In the genomic region with DNA sequence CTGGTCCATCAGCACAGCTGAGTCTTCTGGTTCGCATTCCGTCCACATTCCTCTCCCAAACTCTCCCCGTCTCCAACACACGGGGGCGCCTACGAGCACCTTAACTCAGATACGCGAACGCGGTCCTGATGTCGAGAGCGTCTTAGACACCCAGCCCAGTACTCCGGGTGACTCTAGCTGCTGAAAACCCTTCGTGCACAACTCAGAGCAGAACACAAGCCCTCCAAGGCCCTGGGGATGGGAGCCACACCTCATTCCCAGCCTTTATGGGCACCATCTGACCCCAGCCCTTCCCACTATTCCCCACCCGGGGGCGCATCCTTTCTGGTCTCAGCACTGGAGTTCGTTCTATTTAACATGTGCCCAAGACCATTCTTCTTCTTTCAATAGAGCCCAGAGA, we compare ENCODE assay signal across 9 mouse cellular contexts. TPM values are rescaled to one million over a fixed set of nuclear protein-coding genes. Genes with fewer than 3 reads are reported as not detected.
DNase-seq lines count a peak whose midpoint lies in the region; ATAC-seq and TF ChIP-seq lines count a peak whose summit lies in the region.
"Had no signal": no experiment of that assay in that cellular context is flagged by ENCODE, and none has a peak within 500 bp of the region (broad histone marks: within the 10 kb centered on the region; RNA-seq: fewer than 3 reads in every experiment).

No protein-coding gene starts in this region.

- intact Hi-C loops in heart, postnatal 25 days (cut with DNase I), result loop anchor here (1.0 to 2.0 kb wide), 2 partner anchors 43 to 46 kb away; no protein-coding TSS in a partner anchor

- no peaks in the 10 kb centered on the region for H3K9me3 ChIP-seq in embryonic facial prominence, embryonic 11.5 days (replicated peaks; ENCODE audit: control insufficient read depth, low read length)
- no peaks in the 10 kb centered on the region for H3K9me3 ChIP-seq in heart, embryonic 10.5 days
- no peaks in the 10 kb centered on the region for H3K9me3 ChIP-seq in kidney, embryonic 15.5 days (replicated peaks)
- H3K9me3 ChIP-seq in limb, embryonic 15.5 days, result no peaks in the 10 kb centered on the region
- no peaks in the 10 kb centered on the region for H3K9me3 ChIP-seq in midbrain, postnatal 0 days (ENCODE audit: low read length)
- H3K9me3 ChIP-seq: G1E had no signal

- H3K4me3 ChIP-seq in embryonic facial prominence, embryonic 11.5 days (ENCODE audit: low read depth, low read length), result peak overlapping the region; percentile 21; the same call in 1 of the 2 replicates
- H3K4me3 ChIP-seq in heart, embryonic 10.5 days, result peak overlapping the region; percentile 49
- peak overlapping the region; percentile 40 for H3K4me3 ChIP-seq in kidney, embryonic 15.5 days (replicated peaks)
- peak overlapping the region; percentile 25 for H3K4me3 ChIP-seq in limb, embryonic 15.5 days
- H3K4me3 ChIP-seq in midbrain, postnatal 0 days (ENCODE audit: low read depth, low read length), result peak overlapping the region; percentile 16; the same call in 1 of the 2 replicates
- peak overlapping the region; percentile 15; the same call in 1 of the 2 replicates for H3K4me3 ChIP-seq in spleen, adult 2 months (ENCODE audit: extremely low read depth, insufficient read depth, insufficient read length)

- H3K9ac ChIP-seq in embryonic facial prominence, embryonic 11.5 days (replicated peaks; ENCODE audit: low read length), result peak overlapping the region; percentile 35; the same call in 1 of the 2 replicates
- H3K9ac ChIP-seq in kidney, embryonic 15.5 days, result peak overlapping the region; percentile 25; the same call in 1 of the 2 replicates
- no peak overlapping the region for H3K9ac ChIP-seq in limb, embryonic 15.5 days
- 0 out of 2 replicates have a peak overlapping the region, but pooled peaks have one; percentile 1 for H3K9ac ChIP-seq in midbrain, postnatal 0 days (replicated peaks; ENCODE audit: low read length, poor library complexity, severe bottlenecking)

- H3K4me2 ChIP-seq in embryonic facial prominence, embryonic 11.5 days (ENCODE audit: low read depth, low read length), result peak overlapping the region; percentile 54
- H3K4me2 ChIP-seq in kidney, embryonic 15.5 days, result peak overlapping the region; percentile 79
- peak overlapping the region; percentile 60 for H3K4me2 ChIP-seq in limb, embryonic 15.5 days
- peak overlapping the region; percentile 41 for H3K4me2 ChIP-seq in midbrain, postnatal 0 days (ENCODE audit: low read depth, low read length, poor library complexity, severe bottlenecking)

- WGBS in embryonic facial prominence, embryonic 11.5 days, result under 1% methylated on average over 17 of the region's 17 CpGs
- WGBS in heart, embryonic 10.5 days, result 1% methylated on average over 17 of the region's 17 CpGs
- WGBS in kidney, embryonic 15.5 days, result under 1% methylated on average over 17 of the region's 17 CpGs
- WGBS in limb, embryonic 15.5 days, result 2% methylated on average over 17 of the region's 17 CpGs
- under 1% methylated on average over 17 of the region's 17 CpGs for WGBS in midbrain, postnatal 0 days
- WGBS in spleen, adult 2 months, result 6% methylated on average over 17 of the region's 17 CpGs

- no peaks in the 10 kb centered on the region for H3K36me3 ChIP-seq in embryonic facial prominence, embryonic 11.5 days (replicated peaks; ENCODE audit: control insufficient read depth, insufficient read depth, low read depth, low read length)
- no peaks in the 10 kb centered on the region for H3K36me3 ChIP-seq in heart, embryonic 10.5 days
- H3K36me3 ChIP-seq in kidney, embryonic 15.5 days, result no peaks in the 10 kb centered on the region
- H3K36me3 ChIP-seq in limb, embryonic 15.5 days, result no peaks in the 10 kb centered on the region; the same call in 1 of the 2 replicates
- H3K36me3 ChIP-seq in midbrain, postnatal 0 days (ENCODE audit: insufficient read depth, low read length), result no peaks in the 10 kb centered on the region
- peaks cover 12% of the 10 kb centered on the region for H3K36me3 ChIP-seq in spleen, adult 2 months (ENCODE audit: control insufficient read depth, insufficient read depth, low read length)
- H3K36me3 ChIP-seq: G1E had no signal

- H3K27me3 ChIP-seq in embryonic facial prominence, embryonic 11.5 days (ENCODE audit: control insufficient read depth, insufficient read depth, low read length), result no peaks in the 10 kb centered on the region
- H3K27me3 ChIP-seq in heart, embryonic 10.5 days (ENCODE audit: insufficient read depth, poor library complexity, severe bottlenecking), result peaks cover 45% of the 10 kb centered on the region
- peaks cover 13% of the 10 kb centered on the region; the same call in 1 of the 2 replicates for H3K27me3 ChIP-seq in kidney, embryonic 15.5 days
- no peaks in the 10 kb centered on the region for H3K27me3 ChIP-seq in limb, embryonic 15.5 days
- H3K27me3 ChIP-seq in midbrain, postnatal 0 days (ENCODE audit: insufficient read depth, low read length), result no peaks in the 10 kb centered on the region
- no peaks in the 10 kb centered on the region for H3K27me3 ChIP-seq in spleen, adult 2 months (ENCODE audit: control insufficient read depth, insufficient read depth, low read length)

- peaks cover 6% of the 10 kb centered on the region for H3K4me1 ChIP-seq in embryonic facial prominence, embryonic 11.5 days (ENCODE audit: control insufficient read depth, insufficient read depth, low read length)
- H3K4me1 ChIP-seq in heart, embryonic 10.5 days, result peaks cover 31% of the 10 kb centered on the region
- H3K4me1 ChIP-seq in kidney, embryonic 15.5 days, result peaks cover 43% of the 10 kb centered on the region
- H3K4me1 ChIP-seq in limb, embryonic 15.5 days, result peaks cover 55% of the 10 kb centered on the region
- peaks cover 7% of the 10 kb centered on the region; the same call in 1 of the 2 replicates for H3K4me1 ChIP-seq in midbrain, postnatal 0 days (ENCODE audit: insufficient read depth, low read length)
- H3K4me1 ChIP-seq in spleen, adult 2 months (ENCODE audit: control insufficient read depth, insufficient read depth, insufficient read length), result peaks cover 36% of the 10 kb centered on the region; the same call in 1 of the 2 replicates

- DNase-seq in heart, adult 11 months, result peak; percentile 95
- DNase-seq in heart, postnatal 25 days (ENCODE audit: low spot score), result no peak
- DNase-seq in embryonic facial prominence, embryonic 11.5 days (ENCODE audit: low spot score), result peak; percentile 89
- peak; percentile 84 for DNase-seq in heart, embryonic 10.5 days (ENCODE audit: low spot score)
- DNase-seq in midbrain, postnatal 0 days (ENCODE audit: low spot score), result peak; percentile 84
- DNase-seq in spleen, adult 2 months (ENCODE audit: low read depth in 1 of 2, low spot score in 2 of 2), result peak; percentile 55 to 71

- TF ChIP-seq POLR2A in spleen, adult 2 months (IDR thresholded peaks at IDR 0.05; ENCODE audit: low read depth, low read length), result no peak

- TF ChIP-seq CTCF in midbrain, postnatal 0 days (IDR thresholded peaks at IDR 0.05), result peak; percentile 83
- peak; percentile 61; the same call in 1 of the 2 replicates for TF ChIP-seq CTCF in spleen, adult 2 months (IDR thresholded peaks at IDR 0.05; ENCODE audit: extremely low read depth, insufficient read depth, insufficient read length, insufficient replicate concordance)

- no peak overlapping the region for H3K27ac ChIP-seq in embryonic facial prominence, embryonic 11.5 days (replicated peaks; ENCODE audit: low read depth, low read length)
- no peak overlapping the region for H3K27ac ChIP-seq in heart, embryonic 10.5 days
- no peak overlapping the region for H3K27ac ChIP-seq in kidney, embryonic 15.5 days
- H3K27ac ChIP-seq in limb, embryonic 15.5 days, result peak overlapping the region; percentile 19; the same call in 1 of the 2 replicates
- H3K27ac ChIP-seq in midbrain, postnatal 0 days (ENCODE audit: low read depth, low read length), result 0 out of 2 replicates have a peak overlapping the region, but pooled peaks have one; percentile 6
- peak overlapping the region; percentile 74 for H3K27ac ChIP-seq in spleen, adult 2 months (ENCODE audit: insufficient read depth, low read length)

- no peak for ATAC-seq in embryonic facial prominence, embryonic 11.5 days (replicated peaks; ENCODE audit: insufficient number of reproducible peaks, low FRiP score, low TSS enrichment, low read depth)
- 0 out of 2 replicates have a peak, but pooled peaks have one; percentile 12 for ATAC-seq in kidney, embryonic 15.5 days (replicated peaks; ENCODE audit: low FRiP score)
- no peak for ATAC-seq in limb, embryonic 15.5 days (ENCODE audit: insufficient number of reproducible peaks, low FRiP score, low TSS enrichment, low read depth)
- ATAC-seq in midbrain, postnatal 0 days (ENCODE audit: low FRiP score), result peak; percentile 52

RNA-seq across cellular contexts. Expression of a gene that starts 27.3 kb away (rescaled TPM):
- under 1 TPM; 0.84 to 0.99 TPM for total RNA-seq in heart, postnatal 25 days (2021)
- polyA plus RNA-seq in embryonic facial prominence, embryonic 11.5 days (2014; fragmentation: Nextera tagmentation; extraction: Ambion mirVana), result 0.86 and 1.4 TPM in 2 replicates
- polyA plus RNA-seq in heart, embryonic 10.5 days (2016; fragmentation: Nextera tagmentation; extraction: Ambion mirVana), result 0.51 and 0.89 TPM in 2 replicates
- 1.6 and 2.0 TPM in 2 replicates for polyA plus RNA-seq in kidney, embryonic 15.5 days (2015; fragmentation: Nextera tagmentation; extraction: Ambion mirVana)
- polyA plus RNA-seq in limb, embryonic 15.5 days (2015; fragmentation: Nextera tagmentation; extraction: Ambion mirVana), result 2.7 and 3.0 TPM in 2 replicates
- 4.6 and 5.5 TPM in 2 replicates for total RNA-seq in midbrain, postnatal 0 days (2014; rRNA removed)
- 0.86 and 0.89 TPM in 2 replicates for polyA plus RNA-seq in midbrain, postnatal 0 days (2015; fragmentation: Nextera tagmentation; extraction: Ambion mirVana)
- 89.3 and 105 TPM in 2 replicates for polyA plus RNA-seq in spleen, adult 2 months (2012; rRNA removed)
- polyA plus RNA-seq: G1E had no signal

Comparison
In these comparisons a context has a peak if more than half of its experiments do, and no peak if none do; other contexts are left out.
1. ATAC-seq: peak in kidney, embryonic 15.5 days (single experiment) and midbrain, postnatal 0 days (single experiment); none in embryonic facial prominence, embryonic 11.5 days (single experiment) and limb, embryonic 15.5 days (single experiment).
2. H3K27ac ChIP-seq: peak in limb, embryonic 15.5 days (single experiment), midbrain, postnatal 0 days (single experiment) and spleen, adult 2 months (single experiment); none in embryonic facial prominence, embryonic 11.5 days (single experiment), heart, embryonic 10.5 days (single experiment) and kidney, embryonic 15.5 days (single experiment).
3. RNA of a gene that starts 27.3 kb away (polyA plus RNA-seq): 89.3 to 105 TPM in spleen, adult 2 months; 2.7 to 3.0 TPM in limb, embryonic 15.5 days, 1.6 to 2.0 TPM in kidney, embryonic 15.5 days, 0.51 to 0.89 TPM in heart, embryonic 10.5 days, 0.86 to 0.89 TPM in midbrain, postnatal 0 days and 0.86 to 1.4 TPM in embryonic facial prominence, embryonic 11.5 days; every median in the first group is over 10 times any median in the second.
4. Peak in every context shown above with its lines, with median percentiles within 50 percentile points of each other: H3K4me2 ChIP-seq and H3K4me3 ChIP-seq.